ENCODE assay signal across 16 mouse cellular contexts in the genomic region with DNA sequence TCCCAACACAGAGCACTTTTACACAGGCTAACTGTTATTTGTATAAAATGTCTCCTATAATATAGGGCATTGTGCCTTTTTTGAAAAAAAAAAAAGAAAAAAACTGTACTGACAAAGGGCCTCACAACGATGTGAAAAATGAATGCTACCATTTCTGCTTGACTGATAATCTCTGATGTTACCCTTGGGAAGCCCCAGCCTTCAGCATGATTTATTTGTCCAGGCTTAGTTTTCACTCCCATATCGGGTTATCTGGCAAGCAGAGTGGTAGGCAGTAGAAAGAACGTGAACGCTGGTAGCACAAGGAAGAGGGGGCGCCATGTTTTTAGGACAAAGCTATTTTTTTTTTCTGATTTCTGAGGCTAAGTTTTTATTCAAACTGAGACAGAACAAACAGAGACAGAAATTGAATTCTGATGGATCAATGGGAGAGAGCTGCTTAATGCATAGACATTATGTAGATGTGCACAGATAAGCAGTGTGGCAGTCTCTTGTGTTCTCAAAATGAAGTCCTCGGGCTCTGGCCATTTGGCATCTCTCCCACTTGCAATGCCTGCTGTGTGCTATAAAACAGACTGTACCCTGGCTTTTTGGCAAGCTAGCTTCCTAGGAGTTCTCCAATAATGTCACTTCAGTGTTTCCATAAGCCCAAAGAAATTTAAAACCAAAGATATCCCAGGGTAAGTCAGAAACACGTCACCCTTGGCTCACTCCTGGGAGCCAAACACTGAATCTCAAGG.
A peak's percentile ranks its signal among the peaks of the same experiment; 100 is the strongest.
DNase-seq lines count a peak whose midpoint lies in the region; ATAC-seq lines count a peak whose summit lies in the region.
"Had no signal": no experiment of that assay in that cellular context is flagged by ENCODE, and none has a peak within 500 bp of the region (broad histone marks: within the 10 kb centered on the region; RNA-seq: fewer than 3 reads in every experiment).

No protein-coding gene starts in this region.

- 64% methylated on average over 7 of the region's 7 CpGs for WGBS in heart, embryonic 13.5 days
- WGBS in heart, embryonic 10.5 days = 80% methylated on average over 7 of the region's 7 CpGs
- WGBS in midbrain, embryonic 16.5 days = 61% methylated on average over 7 of the region's 7 CpGs
- WGBS in midbrain, embryonic 10.5 days = 82% methylated on average over 7 of the region's 7 CpGs
- 55% methylated on average over 7 of the region's 7 CpGs for WGBS in neural tube, embryonic 12.5 days

- H3K9ac ChIP-seq in heart, embryonic 13.5 days = no peak overlapping the region
- H3K9ac ChIP-seq in midbrain, embryonic 16.5 days (ENCODE audit: low read depth, low read length) = no peak overlapping the region
- no peak overlapping the region for H3K9ac ChIP-seq in neural tube, embryonic 12.5 days

- H3K9me3 ChIP-seq in heart, embryonic 13.5 days = no peaks in the 10 kb centered on the region
- no peaks in the 10 kb centered on the region for H3K9me3 ChIP-seq in heart, embryonic 10.5 days
- H3K9me3 ChIP-seq in midbrain, embryonic 16.5 days (replicated peaks; ENCODE audit: control insufficient read depth, low read length, poor library complexity, severe bottlenecking) = no peaks in the 10 kb centered on the region
- no peaks in the 10 kb centered on the region for H3K9me3 ChIP-seq in midbrain, embryonic 10.5 days (replicated peaks)
- H3K9me3 ChIP-seq in neural tube, embryonic 12.5 days = no peaks in the 10 kb centered on the region
- H3K9me3 ChIP-seq: forebrain, embryonic 10.5 days had no signal

- ATAC-seq in heart, embryonic 13.5 days (ENCODE audit: extremely low read depth, insufficient number of reproducible peaks, low FRiP score, low TSS enrichment) = no peak
- ATAC-seq in midbrain, embryonic 16.5 days = no peak
- ATAC-seq in neural tube, embryonic 12.5 days (ENCODE audit: low FRiP score, low read depth) = no peak
- ATAC-seq: lung, postnatal 0 days; Patski had no signal

- H3K4me3 ChIP-seq in heart, embryonic 13.5 days = no peak overlapping the region
- H3K4me3 ChIP-seq in heart, embryonic 10.5 days = no peak overlapping the region
- no peak overlapping the region for H3K4me3 ChIP-seq in midbrain, embryonic 16.5 days (ENCODE audit: low read depth, low read length)
- H3K4me3 ChIP-seq in midbrain, embryonic 10.5 days = no peak overlapping the region
- H3K4me3 ChIP-seq in neural tube, embryonic 12.5 days = no peak overlapping the region
- H3K4me3 ChIP-seq: forebrain, embryonic 10.5 days had no signal

- DNase-seq in heart, embryonic 10.5 days (ENCODE audit: low spot score) = no peak
- no peak for DNase-seq in midbrain, embryonic 10.5 days (ENCODE audit: low spot score)
- peak; percentile 87 for DNase-seq in cerebellum, adult 9-11 months
- no peak for DNase-seq in urinary bladder, postnatal 4 days (ENCODE audit: low spot score in 2 of 2)
- DNase-seq in ovary, postnatal 36 days (ENCODE audit: low spot score) = no peak
- DNase-seq: adrenal gland, postnatal 10 days; heart, adult 11 months; kidney, postnatal 4 days; right cerebral cortex, adult 18-20 months; thymus, postnatal 14 days had no signal

- H3K36me3 ChIP-seq in heart, embryonic 13.5 days = no peaks in the 10 kb centered on the region
- H3K36me3 ChIP-seq in heart, embryonic 10.5 days = no peaks in the 10 kb centered on the region
- H3K36me3 ChIP-seq in midbrain, embryonic 16.5 days (ENCODE audit: control insufficient read depth, insufficient read depth, low read length) = no peaks in the 10 kb centered on the region
- H3K36me3 ChIP-seq in midbrain, embryonic 10.5 days = no peaks in the 10 kb centered on the region
- no peaks in the 10 kb centered on the region for H3K36me3 ChIP-seq in neural tube, embryonic 12.5 days
- H3K36me3 ChIP-seq: forebrain, embryonic 10.5 days had no signal

- peak overlapping the region; percentile 46; the same call in 1 of the 2 replicates for H3K27ac ChIP-seq in heart, embryonic 13.5 days (replicated peaks)
- H3K27ac ChIP-seq in heart, embryonic 10.5 days = no peak overlapping the region
- 0 out of 2 replicates have a peak overlapping the region, but pooled peaks have one; percentile 10 for H3K27ac ChIP-seq in midbrain, embryonic 16.5 days (ENCODE audit: low read length)
- no peak overlapping the region for H3K27ac ChIP-seq in midbrain, embryonic 10.5 days (replicated peaks)
- peak overlapping the region; percentile 17; the same call in 1 of the 2 replicates for H3K27ac ChIP-seq in neural tube, embryonic 12.5 days
- H3K27ac ChIP-seq: forebrain, embryonic 10.5 days had no signal

- H3K27me3 ChIP-seq in heart, embryonic 13.5 days (replicated peaks) = no peaks in the 10 kb centered on the region
- no peaks in the 10 kb centered on the region for H3K27me3 ChIP-seq in heart, embryonic 10.5 days (ENCODE audit: insufficient read depth, poor library complexity, severe bottlenecking)
- no peaks in the 10 kb centered on the region for H3K27me3 ChIP-seq in midbrain, embryonic 16.5 days (ENCODE audit: control insufficient read depth, insufficient read depth, low read depth, low read length)
- no peaks in the 10 kb centered on the region for H3K27me3 ChIP-seq in midbrain, embryonic 10.5 days (ENCODE audit: low read depth, poor library complexity, severe bottlenecking)
- no peaks in the 10 kb centered on the region for H3K27me3 ChIP-seq in neural tube, embryonic 12.5 days (replicated peaks)
- H3K27me3 ChIP-seq: Patski had no signal

- H3K4me2 ChIP-seq in heart, embryonic 13.5 days = no peak overlapping the region
- no peak overlapping the region for H3K4me2 ChIP-seq in midbrain, embryonic 16.5 days (ENCODE audit: low read length)
- no peak overlapping the region for H3K4me2 ChIP-seq in neural tube, embryonic 12.5 days (replicated peaks)

- H3K4me1 ChIP-seq in heart, embryonic 13.5 days = no peaks in the 10 kb centered on the region
- H3K4me1 ChIP-seq in heart, embryonic 10.5 days = no peaks in the 10 kb centered on the region
- no peaks in the 10 kb centered on the region for H3K4me1 ChIP-seq in midbrain, embryonic 16.5 days (ENCODE audit: control insufficient read depth, insufficient read depth, low read length)
- H3K4me1 ChIP-seq in midbrain, embryonic 10.5 days = no peaks in the 10 kb centered on the region
- H3K4me1 ChIP-seq in neural tube, embryonic 12.5 days = no peaks in the 10 kb centered on the region
- H3K4me1 ChIP-seq: forebrain, embryonic 10.5 days had no signal

Comparison
In these comparisons a context has a peak if more than half of its experiments do, and no peak if none do; other contexts are left out.
1. H3K27ac ChIP-seq: peak in heart, embryonic 13.5 days (single experiment), midbrain, embryonic 16.5 days (single experiment) and neural tube, embryonic 12.5 days (single experiment); none in heart, embryonic 10.5 days (single experiment) and midbrain, embryonic 10.5 days (single experiment).